Mouse (Mus musculus) small intestine, adult 2 months (tissue): Measurements from ENCODE around the gene Commd1. TPM values are rescaled to one million over a fixed set of nuclear protein-coding genes. Genes with fewer than 3 reads are reported as not detected.
A peak's percentile ranks its signal among the peaks of the same experiment; 100 is the strongest.

ENCODE experiments used
- H3K27ac ChIP-seq: fragments of 200-500 bp; 2 replicates; pipeline ENCODE4 v1.5.1; 2012; ENCODE audit warnings: low read depth, low read length, control low read depth, inconsistent platforms; ENCODE audit not compliant: insufficient read depth
- H3K27me3 ChIP-seq: fragments of 200-500 bp; 2 replicates; pipeline ENCODE4 v1.6.1; 2012; ENCODE audit warnings: mild to moderate bottlenecking, moderate library complexity, low read length, inconsistent platforms; ENCODE audit not compliant: control insufficient read depth, insufficient read depth
- H3K36me3 ChIP-seq: fragments of 200-500 bp; 2 replicates; pipeline ENCODE4 v1.6.1; 2012; ENCODE audit warnings: mild to moderate bottlenecking, low read length, control low read depth, inconsistent platforms; ENCODE audit not compliant: control insufficient read depth, insufficient read depth
- H3K4me1 ChIP-seq: fragments of 200-500 bp; 2 replicates; pipeline ENCODE4 v1.6.1; 2012; ENCODE audit warnings: low read length, inconsistent platforms, mixed read lengths; ENCODE audit not compliant: control insufficient read depth, insufficient read depth, insufficient read length
- H3K4me3 ChIP-seq: fragments of 200-500 bp; 2 replicates; pipeline ENCODE4 v1.5.1; 2012; ENCODE audit warnings: low read depth, mild to moderate bottlenecking, control low read depth, inconsistent platforms, low read length, moderate library complexity
- CTCF ChIP-seq: fragments of 200-500 bp; IDR thresholded peaks from 2 replicates; pipeline ENCODE4 v1.5.1; 2012; ENCODE audit warnings: low read depth, mild to moderate bottlenecking, control low read depth, inconsistent platforms, low read length, moderate library complexity, mixed read lengths; ENCODE audit not compliant: insufficient replicate concordance, insufficient read length; ENCODE audit errors: extremely low read depth
- POLR2A ChIP-seq: fragments of 200-500 bp; IDR thresholded peaks from 2 replicates; pipeline ENCODE4 v1.6.1; 2012; ENCODE audit warnings: low read depth, mild to moderate bottlenecking, control low read depth, inconsistent platforms, low read length, moderate library complexity
- WGBS: fragments of 180-500 bp; shearing (Covaris S2); methylation state at CpG from one replicate; pipeline ENCODE4 v1.1.7; 2018; 5-methylcytosine and 5-hydroxymethylcytosine counted together
- polyA plus RNA-seq: library from polyadenylated mRNA; depleted of rRNA; stranded (reverse); fragments of >200 nt; gene quantifications from 2 replicates; pipeline ENCODE4 v1.2.3, GENCODE M21; 2012; rRNA removed

Commd1 gene
- polyA plus RNA-seq, 1 experiment = 5.2 TPM

GRCm38 (mm10) chr11:22850077-22850476 is 132.1 kb downstream of the Commd1 start:
- H3K27me3 ChIP-seq = no peaks in the 10 kb centered on the region
- no peak overlapping the region for H3K4me3 ChIP-seq
- peak overlapping the region; percentile 72; the same call in 1 of the 2 replicates for H3K27ac ChIP-seq
- WGBS = 69% methylated on average over 4 of the region's 4 CpGs
- peaks cover 2% of the 10 kb centered on the region; the same call in 1 of the 2 replicates for H3K36me3 ChIP-seq
- no peak for TF ChIP-seq CTCF
- H3K4me1 ChIP-seq = peaks cover 60% of the 10 kb centered on the region

- Histone ChIP-seq H3K27me3 (no peaks in the 10 kb centered on the region), H3K4me1 (peaks cover 60% of the 10 kb centered on the region), H3K27ac (peak overlapping the region; percentile 95), H3K4me3 (no peak overlapping the region), H3K36me3 (peaks cover 2% of the 10 kb centered on the region; the same call in 1 of the 2 replicates)
- WGBS = 16% methylated on average over 5 of the region's 5 CpGs
- no peak for TF ChIP-seq CTCF
- no peak for TF ChIP-seq POLR2A
Observed at GRCm38 (mm10) chr11:22848649-22849195, 133.5 kb downstream of the Commd1 start.

- Histone ChIP-seq H3K4me3 (no peak overlapping the region), H3K36me3 (peaks cover 2% of the 10 kb centered on the region; the same call in 1 of the 2 replicates), H3K27me3 (no peaks in the 10 kb centered on the region), H3K4me1 (peaks cover 60% of the 10 kb centered on the region), H3K27ac (peak overlapping the region; percentile 95)
- TF ChIP-seq CTCF = no peak
- no peak for TF ChIP-seq POLR2A
- 11% methylated on average over 8 of the region's 8 CpGs for WGBS
Observed at GRCm38 (mm10) chr11:22847732-22848648, 134.2 kb downstream of the Commd1 start.

GRCm38 (mm10) chr11:22846960-22847731 is 135.0 kb downstream of the Commd1 start:
- TF ChIP-seq CTCF (no peak), POLR2A (no peak)
- H3K27me3 ChIP-seq = no peaks in the 10 kb centered on the region
- no peak overlapping the region for H3K4me3 ChIP-seq
- peak overlapping the region; percentile 95 for H3K27ac ChIP-seq
- no peaks in the 10 kb centered on the region for H3K36me3 ChIP-seq
- 34% methylated on average over 8 of the region's 8 CpGs for WGBS
- peaks cover 62% of the 10 kb centered on the region for H3K4me1 ChIP-seq

Other genes with a start within 250 kb of the Commd1 start
- gene B3gnt2, start 121.4 kb downstream of the Commd1 start, polyA plus RNA-seq = 7.2 and 9.7 TPM in 2 replicates
- 2.5 and 3.9 TPM in 2 replicates for gene Zrsr1, start 10.4 kb downstream of the Commd1 start, polyA plus RNA-seq
- not detected in 2 replicates for gene Gm28048, start 292 bp downstream of the Commd1 start, polyA plus RNA-seq
- 40.9 and 121 TPM in 2 replicates for gene Cct4, start 8.1 kb upstream of the Commd1 start, polyA plus RNA-seq
- 0.06 TPM in 1 of 2 replicates, not detected in the other for gene Fam161a, start 25.1 kb upstream of the Commd1 start, polyA plus RNA-seq